Mouse (Mus musculus): ENCODE results near the gene Mpped1.

The Mpped1 gene

DNA sequence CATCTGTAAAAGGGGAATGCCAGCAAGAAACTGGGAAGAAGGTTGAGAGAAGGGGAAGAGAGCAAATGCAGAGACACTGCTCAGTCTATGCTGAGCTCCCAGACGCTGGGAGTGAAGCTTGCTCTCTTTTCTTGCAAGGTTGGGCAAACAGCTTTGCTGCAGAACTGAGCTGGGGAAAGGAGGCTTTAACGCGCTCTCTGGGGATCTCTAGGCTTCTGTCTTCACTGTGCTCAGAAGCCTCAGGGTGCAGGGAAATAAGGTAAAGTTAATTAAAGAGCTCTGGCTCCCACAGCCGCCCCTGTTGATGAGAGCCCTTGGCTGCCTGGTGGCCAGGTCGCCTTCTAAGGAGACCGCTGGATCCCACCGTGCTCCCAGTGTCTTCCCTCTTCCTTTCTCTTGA, 17.7 kb downstream of the Mpped1 start:
- no peak for DNase-seq

DNA sequence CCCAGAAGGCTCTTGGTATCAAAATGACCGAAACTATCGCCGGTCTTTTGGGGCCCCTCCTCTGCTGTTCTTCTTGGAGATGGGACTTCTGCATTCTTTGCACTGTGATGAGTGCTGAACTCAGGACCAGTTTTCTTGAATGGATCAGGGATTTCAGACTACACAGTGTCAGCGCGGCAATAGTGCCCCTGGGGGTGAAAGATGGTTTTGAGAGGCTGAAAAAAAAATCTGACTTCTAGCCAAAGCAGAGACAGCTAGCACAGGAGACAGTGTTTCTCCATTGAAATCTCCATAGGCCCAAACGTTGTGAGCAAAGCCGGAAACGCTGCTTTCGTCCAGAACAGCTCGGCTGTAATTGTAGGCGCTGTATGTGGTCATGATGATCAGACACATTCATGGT, 19.7 kb downstream of the Mpped1 start:
- no peak for DNase-seq

DNA sequence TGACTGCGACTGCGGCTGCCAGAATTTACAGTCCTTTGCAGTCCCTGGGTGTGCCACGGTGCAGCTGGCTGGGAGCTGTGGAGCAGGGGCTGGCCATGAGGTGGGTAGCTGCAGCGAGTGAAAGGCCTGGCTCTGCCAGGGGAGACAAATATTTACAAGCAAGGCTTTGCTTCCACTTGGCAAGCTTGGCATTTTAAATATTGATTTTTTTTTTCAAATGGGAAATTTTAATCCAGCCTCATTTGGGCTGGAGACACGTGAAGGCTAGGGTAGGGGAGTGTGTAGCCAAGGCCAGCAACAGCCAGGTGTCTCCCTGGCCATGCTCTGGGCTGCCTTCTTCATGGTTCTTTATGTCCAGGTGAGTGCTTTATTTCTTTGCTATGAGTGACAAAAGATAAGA, 21.7 kb downstream of the Mpped1 start:
- no peak for DNase-seq

- DNase-seq = no peak
These were observed 34.8 kb downstream of the Mpped1 start for GRCm38 (mm10) chr15:83814106-83814505.

- DNase-seq = no peak
These were observed 48.7 kb downstream of the Mpped1 start for GRCm38 (mm10) chr15:83828011-83828410.

DNA sequence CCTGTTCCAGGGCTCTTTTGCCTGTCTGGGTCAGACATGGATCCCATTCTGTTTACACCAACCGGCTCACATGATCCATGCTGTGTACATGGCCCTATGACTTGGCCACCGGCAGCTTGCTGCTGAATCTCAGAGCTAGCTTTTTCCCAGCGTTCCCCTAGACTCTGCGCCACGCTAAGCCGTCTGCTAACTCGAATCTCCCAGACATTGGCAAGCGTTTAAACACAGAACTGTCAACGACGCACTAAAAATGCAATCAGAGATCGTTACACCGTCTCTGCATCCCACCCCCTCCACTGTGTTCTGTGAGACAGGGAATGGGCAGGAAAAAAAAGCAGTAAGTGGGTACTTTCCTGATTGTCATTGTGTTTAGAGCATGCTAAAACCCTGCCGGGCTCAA, 50.0 kb downstream of the Mpped1 start:
- DNase-seq = no peak

DNA sequence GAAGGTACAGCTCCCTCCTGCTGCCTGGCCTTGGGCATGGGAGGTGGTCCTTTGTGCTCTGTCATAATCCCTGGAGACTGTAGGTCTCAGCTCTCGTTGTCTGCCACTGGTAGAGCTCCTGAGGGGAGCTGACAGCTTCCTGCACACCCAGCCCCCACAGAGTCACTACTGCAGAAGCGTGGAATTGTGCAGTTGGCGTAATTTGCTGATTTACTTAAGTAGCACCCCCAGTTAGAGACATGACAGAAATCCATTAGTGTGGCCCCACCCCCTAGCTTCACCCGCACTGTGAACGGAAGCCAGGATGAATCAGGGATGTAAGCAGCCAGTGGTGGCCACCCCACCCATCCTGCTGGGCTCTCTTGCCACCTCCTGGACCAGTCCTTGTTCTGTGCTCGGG, 53.0 kb downstream of the Mpped1 start:
- DNase-seq = no peak

GRCm38 (mm10) chr15:83840950-83841719, 61.9 kb downstream of the Mpped1 start:
- DNase-seq = no peak

DNA sequence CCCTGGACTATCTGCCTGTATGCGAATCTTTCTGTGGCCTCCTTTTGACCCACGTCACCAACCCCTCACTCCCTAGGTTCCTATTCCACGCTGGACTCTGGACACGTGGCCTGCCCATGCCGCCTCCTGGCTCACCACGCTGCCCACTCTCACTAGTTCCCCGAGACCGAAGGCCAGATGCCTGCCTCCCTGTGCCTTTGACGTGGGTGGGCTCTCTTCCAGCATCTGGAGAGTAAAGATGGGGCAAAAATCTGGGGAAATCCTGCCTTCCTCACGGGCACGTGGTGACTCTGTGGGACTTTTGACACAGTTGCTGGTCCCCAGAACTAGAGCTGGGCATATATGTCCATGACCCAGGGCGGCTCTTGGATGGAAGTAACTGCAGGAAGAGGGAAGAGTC, 63.2 kb downstream of the Mpped1 start:
- no peak for DNase-seq

DNA sequence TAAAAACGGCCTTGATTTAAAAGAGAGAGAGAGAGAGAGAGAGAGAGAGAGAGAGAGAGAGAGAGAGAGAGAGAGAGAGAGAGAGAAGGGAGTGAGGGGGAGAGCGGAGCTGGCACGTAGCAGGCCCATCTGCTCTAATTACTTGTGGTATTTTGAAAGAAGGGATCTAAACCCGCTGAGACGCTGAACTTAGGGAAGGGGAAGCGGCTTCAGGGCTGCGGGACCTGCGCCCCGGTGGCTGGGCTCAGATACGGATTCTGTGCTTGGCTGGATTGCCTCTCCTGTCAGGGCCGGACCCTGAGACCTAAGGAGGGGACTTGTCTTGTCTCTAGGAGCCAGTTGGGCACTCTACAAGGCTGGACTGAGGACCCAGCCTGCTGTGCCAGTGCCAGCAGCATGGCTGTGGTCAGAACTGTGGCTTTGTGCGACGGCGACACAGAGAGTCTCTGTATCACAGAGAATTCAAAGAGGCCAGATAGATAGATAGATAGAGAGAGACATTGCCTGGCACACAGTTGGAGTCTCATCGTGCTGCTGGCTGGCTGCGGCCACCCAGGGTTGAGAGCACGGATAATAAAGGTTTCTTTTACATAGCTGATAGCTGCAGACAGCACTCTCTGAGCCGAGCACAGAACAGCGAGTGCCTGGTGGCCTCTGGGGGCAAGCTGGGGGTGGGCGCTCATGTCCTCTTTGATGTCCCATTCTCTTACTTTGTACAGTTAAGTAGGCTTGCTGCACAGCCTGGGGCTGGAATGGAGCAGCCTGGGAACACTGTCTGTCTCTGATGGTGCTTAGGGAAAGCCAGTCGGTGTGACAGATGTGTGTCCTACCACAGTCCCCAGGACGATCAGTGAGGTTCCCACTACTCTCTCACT, 63.9 kb downstream of the Mpped1 start:
- DNase-seq = peak; percentile 55

GRCm38 (mm10) chr15:83845734-83846133, 66.5 kb downstream of the Mpped1 start:
- DNase-seq = peak; percentile 76

DNA sequence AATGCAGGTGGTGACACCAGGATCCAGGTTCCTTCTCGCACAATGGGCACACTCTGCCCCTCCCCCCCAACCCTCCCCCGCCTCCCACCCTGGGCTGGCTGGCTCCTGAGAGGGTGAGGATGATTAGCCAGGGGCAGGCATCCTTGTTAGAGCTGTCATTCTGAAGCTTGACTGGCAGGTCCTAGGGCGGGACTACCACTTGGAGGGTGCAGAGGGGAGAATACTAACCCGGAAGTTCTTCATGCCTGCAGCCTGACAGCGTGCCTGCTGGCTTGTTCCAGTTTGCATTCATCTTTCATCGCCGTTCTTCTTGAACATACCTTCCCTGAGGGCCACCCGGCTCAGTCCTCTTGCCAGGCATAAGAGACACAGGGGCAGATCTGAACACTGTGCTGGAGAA, 67.3 kb downstream of the Mpped1 start:
- DNase-seq = peak; percentile 72

DNA sequence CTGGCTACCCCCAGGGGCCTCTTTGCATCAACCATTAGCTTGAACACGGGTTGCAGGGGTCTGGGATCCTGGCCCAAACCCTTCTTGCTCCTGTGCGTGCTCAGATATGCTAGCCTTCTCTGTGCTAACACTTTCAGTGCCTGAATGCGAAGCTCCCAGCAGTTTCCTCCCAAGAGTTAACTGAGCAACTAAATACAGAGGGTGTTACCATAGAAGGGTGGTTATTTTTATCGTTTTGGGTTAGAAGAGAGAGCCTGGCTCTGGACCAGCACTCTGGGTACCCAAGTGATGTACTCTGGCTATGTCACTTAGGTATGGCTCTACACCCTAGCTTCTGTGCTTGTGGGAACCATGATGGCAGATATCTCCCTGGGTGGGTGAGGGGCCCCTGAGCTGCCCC, 68.2 kb downstream of the Mpped1 start:
- DNase-seq = no peak

DNA sequence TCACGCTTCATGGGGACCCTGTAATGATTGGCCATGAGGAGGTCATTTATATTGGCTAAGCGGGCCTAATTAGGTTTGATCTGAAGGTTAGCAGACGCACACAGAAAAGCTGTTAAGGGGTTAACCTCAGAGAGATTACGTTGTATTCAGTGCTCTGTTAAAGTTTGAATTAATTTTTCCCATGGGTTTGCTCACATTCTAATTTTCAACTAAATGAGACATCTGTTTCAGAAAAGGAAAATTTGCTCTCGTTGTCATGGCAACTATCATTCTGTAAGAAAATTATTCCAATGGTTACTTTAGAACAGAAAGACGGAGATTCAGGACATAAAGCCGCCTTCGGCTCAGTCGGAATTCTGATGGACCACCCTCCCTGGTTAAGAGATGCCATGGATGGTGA, 68.9 kb downstream of the Mpped1 start:
- DNase-seq = no peak

DNA sequence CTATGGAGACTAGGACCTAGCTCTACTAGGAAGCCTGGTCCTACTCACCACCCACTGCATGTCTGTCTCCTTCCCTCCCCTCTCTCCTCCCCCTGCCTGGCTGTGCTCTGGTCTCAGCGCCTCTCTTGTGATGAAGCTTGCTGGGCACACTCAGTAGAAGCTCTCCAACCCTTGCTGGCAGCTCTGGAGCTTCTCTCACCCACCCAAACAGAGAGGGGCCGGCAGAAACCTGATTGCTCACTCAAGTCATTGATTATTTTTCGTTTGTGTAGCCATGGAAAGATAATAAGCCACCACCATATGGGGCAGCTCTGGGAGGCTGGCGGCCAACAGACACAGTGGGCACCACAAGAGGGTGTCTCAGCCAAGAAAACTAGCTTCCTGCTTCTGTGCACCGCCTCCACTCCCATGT, 74.1 kb downstream of the Mpped1 start:
- DNase-seq = no peak

- peak; percentile 73 for DNase-seq
These were observed 77.9 kb downstream of the Mpped1 start for GRCm38 (mm10) chr15:83857129-83857528.

GRCm38 (mm10) chr15:83865626-83866025, 86.4 kb downstream of the Mpped1 start:
- no peak for DNase-seq

GRCm38 (mm10) chr15:83870936-83871335, 91.7 kb downstream of the Mpped1 start:
- peak; percentile 62 for DNase-seq

GRCm38 (mm10) chr15:83877155-83877866, 98.0 kb downstream of the Mpped1 start:
- DNase-seq = peak; percentile 35

DNA sequence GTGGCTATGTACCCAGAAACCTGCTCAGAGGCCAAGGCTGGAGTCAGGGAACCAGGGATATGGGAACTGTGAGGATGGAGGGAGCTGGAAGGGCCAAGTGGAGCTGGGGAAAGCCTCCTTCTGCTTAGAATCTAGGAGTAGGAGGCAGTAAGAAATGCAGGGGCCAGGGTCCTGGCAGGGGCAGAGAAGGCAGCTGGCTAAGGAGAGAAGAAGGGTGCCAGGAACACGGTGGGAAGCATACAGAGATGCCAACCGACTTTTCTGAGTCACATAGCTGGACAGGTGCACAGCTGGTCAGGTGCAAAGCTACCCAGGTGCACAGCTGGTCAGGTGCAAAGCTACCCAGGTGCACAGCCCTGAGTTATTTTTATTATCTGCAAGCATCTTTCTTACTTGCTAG, 98.6 kb downstream of the Mpped1 start:
- DNase-seq = no peak

GRCm38 (mm10) chr15:83879845-83880244, 100.6 kb downstream of the Mpped1 start:
- DNase-seq = peak; percentile 46

DNA sequence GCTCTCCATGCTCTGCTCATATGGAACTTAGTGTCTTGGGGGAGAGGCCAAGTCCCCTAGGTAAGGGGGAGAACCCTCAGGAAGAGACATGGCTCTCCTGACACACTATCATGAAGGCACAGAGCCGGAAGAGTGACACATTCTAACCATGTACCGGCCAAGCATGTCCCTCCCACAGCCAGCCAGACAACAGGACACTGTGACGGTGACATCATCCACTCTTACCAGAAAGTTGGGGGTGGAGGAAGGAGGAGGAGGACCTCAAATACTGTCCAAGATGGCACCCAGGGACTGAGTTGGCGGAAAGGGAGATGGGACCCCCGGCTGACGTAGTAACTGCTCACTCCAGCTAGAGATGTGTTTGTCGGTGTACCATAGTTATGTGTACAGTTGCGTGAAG, 104.6 kb downstream of the Mpped1 start:
- DNase-seq = no peak

DNA sequence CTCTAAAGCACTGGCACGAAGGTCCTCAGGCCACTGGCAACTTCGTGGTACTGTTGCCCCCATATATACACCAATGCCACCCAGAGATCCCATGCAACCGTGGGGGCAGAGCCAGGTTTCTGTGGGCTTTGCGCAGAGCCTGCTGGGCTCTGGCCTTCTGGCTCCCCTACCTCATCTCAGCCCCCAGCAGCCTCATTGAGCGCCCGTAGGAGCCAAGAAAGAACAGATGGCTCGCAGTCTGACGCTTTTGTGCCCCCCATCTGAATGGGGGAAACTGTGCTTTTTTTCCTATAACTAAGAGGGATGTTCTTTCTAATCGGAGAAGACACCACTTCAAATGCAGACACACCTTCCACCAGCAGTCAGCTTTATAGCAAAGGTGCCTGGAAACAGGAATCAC, 105.0 kb downstream of the Mpped1 start:
- no peak for DNase-seq

DNA sequence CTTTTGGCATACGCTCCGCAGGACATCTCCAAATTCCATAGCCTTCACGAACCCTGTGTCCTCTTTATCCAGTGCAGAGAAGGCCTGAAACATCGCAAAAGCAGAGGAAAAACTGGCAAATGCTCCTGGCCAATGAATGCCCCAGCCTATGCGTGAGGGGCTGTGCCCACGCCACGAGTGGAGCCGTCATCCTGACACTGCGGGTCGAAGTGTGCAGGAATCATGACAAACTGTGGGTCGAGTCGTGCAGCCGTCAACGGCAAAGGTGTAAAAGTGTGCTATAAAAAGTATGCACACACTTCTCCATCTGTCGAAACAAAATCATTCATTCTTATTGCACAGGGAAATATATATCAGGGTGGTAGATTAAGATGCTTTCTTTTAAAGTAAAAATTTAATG, 113.6 kb downstream of the Mpped1 start:
- DNase-seq = no peak
